Mouse (Mus musculus): Measurements from ENCODE around the gene Adamtsl3. TPM values are rescaled to one million over a fixed set of nuclear protein-coding genes. Genes with fewer than 3 reads are reported as not detected.
A peak's percentile ranks its signal among the peaks of the same experiment; 100 is the strongest.

The Adamtsl3 gene
- 0.87 and 1.1 TPM in 2 replicates for polyA plus RNA-seq (2015; fragmentation: Nextera tagmentation; extraction: Ambion mirVana)

GRCm38 (mm10) chr7:82335211-82336121, at the start of gene Adamtsl3:
Gene Adamtsl3 (plus strand): TSS chr7:82335694.
- Histone ChIP-seq H3K27ac (replicated peaks) (no peak within 1 kb of the TSS), H3K27me3 (peaks cover 51% of the 10 kb centered on the region), H3K4me3 (peak within 1 kb of the TSS; percentile 55), H3K9me3 (no peaks in the 10 kb centered on the region), H3K4me1 (replicated peaks) (peaks cover 14% of the 10 kb centered on the region), H3K9ac (peak within 1 kb of the TSS; percentile 46), H3K36me3 (no peaks in the 10 kb centered on the region), H3K4me2 (peak within 1 kb of the TSS; percentile 96)
- 1% methylated on average over 54 of the region's 95 CpGs for whole genome bisulfite sequencing
- peak; percentile 61; the same call in 1 of the 2 replicates for ATAC-seq (ENCODE audit: low FRiP score, low read depth)

GRCm38 (mm10) chr7:82287242-82287641, 48.3 kb upstream of the Adamtsl3 start:
- no peak for ATAC-seq (ENCODE audit: low FRiP score, low read depth)
- Histone ChIP-seq H3K9me3 (no peaks in the 10 kb centered on the region), H3K36me3 (no peaks in the 10 kb centered on the region), H3K27me3 (no peaks in the 10 kb centered on the region), H3K4me1 (replicated peaks) (no peaks in the 10 kb centered on the region), H3K9ac (no peak overlapping the region), H3K4me2 (no peak overlapping the region), H3K4me3 (no peak overlapping the region), H3K27ac (replicated peaks) (no peak overlapping the region)
- WGBS, result 95% methylated on average over 2 of the region's 2 CpGs

- Histone ChIP-seq H3K27ac (replicated peaks) (no peak overlapping the region), H3K9me3 (no peaks in the 10 kb centered on the region), H3K9ac (no peak overlapping the region), H3K4me1 (replicated peaks) (peaks cover 10% of the 10 kb centered on the region; the same call in 1 of the 2 replicates), H3K36me3 (no peaks in the 10 kb centered on the region), H3K27me3 (no peaks in the 10 kb centered on the region), H3K4me2 (no peak overlapping the region), H3K4me3 (no peak overlapping the region)
- no peak for ATAC-seq (ENCODE audit: low FRiP score, low read depth)
- WGBS, result 73% methylated on average over 7 of the region's 7 CpGs
Observed at GRCm38 (mm10) chr7:82293441-82293840, 42.1 kb upstream of the Adamtsl3 start.

- Histone ChIP-seq H3K4me3 (no peak overlapping the region), H3K27ac (replicated peaks) (no peak overlapping the region), H3K36me3 (no peaks in the 10 kb centered on the region), H3K4me1 (replicated peaks) (peaks cover 10% of the 10 kb centered on the region; the same call in 1 of the 2 replicates), H3K4me2 (no peak overlapping the region), H3K9me3 (no peaks in the 10 kb centered on the region), H3K27me3 (no peaks in the 10 kb centered on the region), H3K9ac (no peak overlapping the region)
- WGBS, result 57% methylated on average over 10 of the region's 10 CpGs
- no peak for ATAC-seq (ENCODE audit: low FRiP score, low read depth)
Observed at GRCm38 (mm10) chr7:82294083-82294482, 41.4 kb upstream of the Adamtsl3 start.

- 55% methylated on average over 2 of the region's 2 CpGs for WGBS
- H3K4me1 ChIP-seq (replicated peaks), result peaks cover 10% of the 10 kb centered on the region; the same call in 1 of the 2 replicates
- no peaks in the 10 kb centered on the region for H3K36me3 ChIP-seq
- no peak overlapping the region for H3K9ac ChIP-seq
- H3K27me3 ChIP-seq, result no peaks in the 10 kb centered on the region
- no peak overlapping the region; the same call in 1 of the 2 replicates for H3K27ac ChIP-seq (replicated peaks)
- no peaks in the 10 kb centered on the region for H3K9me3 ChIP-seq
- ATAC-seq (ENCODE audit: low FRiP score, low read depth), result no peak
- no peak overlapping the region for H3K4me2 ChIP-seq
- H3K4me3 ChIP-seq, result no peak overlapping the region
Observed at GRCm38 (mm10) chr7:82294611-82295010, 40.9 kb upstream of the Adamtsl3 start.

- no peak overlapping the region for H3K9ac ChIP-seq
- H3K4me1 ChIP-seq (replicated peaks), result no peaks in the 10 kb centered on the region
- whole genome bisulfite sequencing, result 61% methylated on average over 4 of the region's 4 CpGs
- no peak overlapping the region for H3K4me3 ChIP-seq
- peaks cover 4% of the 10 kb centered on the region; the same call in 1 of the 2 replicates for H3K36me3 ChIP-seq
- H3K27ac ChIP-seq (replicated peaks), result no peak overlapping the region
- H3K9me3 ChIP-seq, result no peaks in the 10 kb centered on the region
- no peaks in the 10 kb centered on the region for H3K27me3 ChIP-seq
- ATAC-seq (ENCODE audit: low FRiP score, low read depth), result no peak
- no peak overlapping the region for H3K4me2 ChIP-seq
Observed at GRCm38 (mm10) chr7:82308398-82308797, 27.1 kb upstream of the Adamtsl3 start.

- 84% methylated on average over 12 of the region's 12 CpGs for WGBS
Observed at GRCm38 (mm10) chr7:82318515-82318914, 17.0 kb upstream of the Adamtsl3 start.

GRCm38 (mm10) chr7:82326616-82327015, 8.9 kb upstream of the Adamtsl3 start:
- Histone ChIP-seq H3K9ac (no peak overlapping the region), H3K27me3 (no peaks in the 10 kb centered on the region), H3K36me3 (no peaks in the 10 kb centered on the region), H3K9me3 (no peaks in the 10 kb centered on the region), H3K4me2 (no peak overlapping the region), H3K4me1 (replicated peaks) (no peaks in the 10 kb centered on the region), H3K4me3 (no peak overlapping the region), H3K27ac (replicated peaks) (no peak overlapping the region)
- no peak for ATAC-seq (ENCODE audit: low FRiP score, low read depth)
- 76% methylated on average over 1 of the region's 1 CpGs for WGBS

More at GRCm38 (mm10) chr7:82318515-82318914, 17.0 kb upstream of the Adamtsl3 start:
- H3K27ac ChIP-seq (replicated peaks), result no peak overlapping the region
- no peak for ATAC-seq (ENCODE audit: low FRiP score, low read depth)
- H3K4me1 ChIP-seq (replicated peaks), result no peaks in the 10 kb centered on the region
- no peak overlapping the region for H3K4me2 ChIP-seq
- H3K27me3 ChIP-seq, result no peaks in the 10 kb centered on the region
- no peaks in the 10 kb centered on the region for H3K36me3 ChIP-seq
- H3K9me3 ChIP-seq, result no peaks in the 10 kb centered on the region
- H3K4me3 ChIP-seq, result no peak overlapping the region
- H3K9ac ChIP-seq, result no peak overlapping the region

- H3K27me3 ChIP-seq, result no peaks in the 10 kb centered on the region
- no peak overlapping the region for H3K27ac ChIP-seq (replicated peaks)
- no peak overlapping the region for H3K9ac ChIP-seq
- no peaks in the 10 kb centered on the region for H3K9me3 ChIP-seq
- H3K4me3 ChIP-seq, result no peak overlapping the region
- H3K4me2 ChIP-seq, result no peak overlapping the region
- no peak for ATAC-seq (ENCODE audit: low FRiP score, low read depth)
- no peaks in the 10 kb centered on the region for H3K36me3 ChIP-seq
- WGBS, result 46% methylated on average over 4 of the region's 4 CpGs
- no peaks in the 10 kb centered on the region for H3K4me1 ChIP-seq (replicated peaks)
Observed at GRCm38 (mm10) chr7:82327201-82327600, 8.3 kb upstream of the Adamtsl3 start.

- Histone ChIP-seq H3K9ac (no peak overlapping the region), H3K9me3 (no peaks in the 10 kb centered on the region), H3K27ac (replicated peaks) (no peak overlapping the region), H3K4me1 (replicated peaks) (no peaks in the 10 kb centered on the region), H3K4me2 (no peak overlapping the region), H3K27me3 (no peaks in the 10 kb centered on the region), H3K4me3 (no peak overlapping the region), H3K36me3 (no peaks in the 10 kb centered on the region)
- 56% methylated on average over 5 of the region's 5 CpGs for WGBS
- no peak for ATAC-seq (ENCODE audit: low FRiP score, low read depth)
Observed at GRCm38 (mm10) chr7:82327881-82328280, 7.6 kb upstream of the Adamtsl3 start.

GRCm38 (mm10) chr7:82329831-82330230, 5.7 kb upstream of the Adamtsl3 start:
- ATAC-seq (ENCODE audit: low FRiP score, low read depth), result no peak
- H3K36me3 ChIP-seq, result no peaks in the 10 kb centered on the region
- no peak overlapping the region for H3K9ac ChIP-seq
- H3K4me2 ChIP-seq, result no peak overlapping the region
- WGBS, result 65% methylated on average over 4 of the region's 4 CpGs
- H3K27me3 ChIP-seq, result peaks cover 12% of the 10 kb centered on the region
- no peak overlapping the region for H3K4me3 ChIP-seq
- no peaks in the 10 kb centered on the region for H3K9me3 ChIP-seq
- H3K4me1 ChIP-seq (replicated peaks), result no peaks in the 10 kb centered on the region
- H3K27ac ChIP-seq (replicated peaks), result no peak overlapping the region

GRCm38 (mm10) chr7:82330860-82331259, 4.6 kb upstream of the Adamtsl3 start:
- Histone ChIP-seq H3K9me3 (no peaks in the 10 kb centered on the region), H3K4me2 (no peak overlapping the region), H3K4me1 (replicated peaks) (peaks cover 10% of the 10 kb centered on the region), H3K4me3 (no peak overlapping the region), H3K27me3 (peaks cover 22% of the 10 kb centered on the region), H3K9ac (no peak overlapping the region), H3K36me3 (no peaks in the 10 kb centered on the region), H3K27ac (replicated peaks) (no peak overlapping the region)
- WGBS, result 81% methylated on average over 6 of the region's 6 CpGs
- no peak for ATAC-seq (ENCODE audit: low FRiP score, low read depth)

Measured in hindbrain, embryonic 15.5 days (tissue).